Mouse (Mus musculus): ENCODE data around the gene B4galt5.

The B4galt5 gene

DNA sequence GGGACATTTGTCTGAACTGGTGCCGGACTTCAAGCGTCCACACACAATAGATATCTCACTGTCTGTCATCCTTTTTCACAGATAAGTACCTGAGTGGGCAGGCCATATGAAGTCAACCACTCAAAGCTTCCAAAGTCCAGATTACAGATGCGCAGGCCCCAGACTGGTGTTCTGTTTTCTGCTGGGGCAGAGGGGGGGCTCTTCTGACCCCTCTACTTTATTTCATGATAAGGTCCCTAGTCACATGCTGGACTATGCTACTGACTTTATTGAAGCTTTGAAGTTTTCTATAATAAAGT is 11.8 kb downstream of the B4galt5 start:
- in situ Hi-C loops (cut with MboI; ENCODE audit: low pct_unique_long_range_greater_than_20kb in 1 of 2, low sequenced_read_pairs in 2 of 2, unreplicated experiment in 1 of 2), result no loop called here

DNA sequence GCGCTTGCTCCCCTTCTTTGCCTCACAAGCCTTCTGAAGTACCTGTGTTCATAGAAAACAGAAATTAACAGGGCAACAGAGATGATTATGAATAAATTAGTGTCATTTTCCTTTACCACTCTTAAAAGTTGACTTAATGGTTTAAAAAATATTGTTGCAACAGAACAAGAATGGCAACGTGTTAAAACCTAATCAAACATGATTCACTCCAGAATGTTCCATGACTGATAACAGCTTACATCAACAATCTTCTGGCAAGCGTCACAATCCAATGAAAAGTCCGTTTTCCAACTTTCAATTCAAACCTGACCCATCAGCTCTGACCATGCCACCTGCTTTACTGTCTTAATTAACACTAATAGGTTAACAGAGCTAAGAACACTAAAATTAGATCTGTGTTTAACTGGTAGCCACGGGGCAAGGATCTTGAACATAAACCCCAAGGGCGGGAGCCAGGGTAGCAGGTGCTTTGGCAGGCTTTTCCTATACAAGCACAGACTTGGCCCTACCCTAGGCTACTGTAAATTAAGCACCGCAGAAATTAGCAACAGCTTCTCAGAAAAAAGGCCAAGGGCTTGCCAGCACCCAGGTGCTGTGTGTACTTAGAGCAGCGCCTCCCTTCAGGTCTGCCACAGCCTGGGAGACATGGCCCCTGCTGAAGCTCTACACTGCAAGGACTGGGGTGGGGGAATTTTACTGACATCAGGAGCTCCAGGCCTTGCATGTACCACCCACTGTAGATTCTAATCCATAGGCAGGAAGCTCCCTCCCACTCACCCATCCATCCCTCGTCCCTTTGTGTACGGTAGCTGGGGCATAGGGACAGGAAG is 12.4 kb downstream of the B4galt5 start:
- in situ Hi-C loops (cut with MboI; ENCODE audit: low pct_unique_long_range_greater_than_20kb in 1 of 2, low sequenced_read_pairs in 2 of 2, unreplicated experiment in 1 of 2), result no loop called here

DNA sequence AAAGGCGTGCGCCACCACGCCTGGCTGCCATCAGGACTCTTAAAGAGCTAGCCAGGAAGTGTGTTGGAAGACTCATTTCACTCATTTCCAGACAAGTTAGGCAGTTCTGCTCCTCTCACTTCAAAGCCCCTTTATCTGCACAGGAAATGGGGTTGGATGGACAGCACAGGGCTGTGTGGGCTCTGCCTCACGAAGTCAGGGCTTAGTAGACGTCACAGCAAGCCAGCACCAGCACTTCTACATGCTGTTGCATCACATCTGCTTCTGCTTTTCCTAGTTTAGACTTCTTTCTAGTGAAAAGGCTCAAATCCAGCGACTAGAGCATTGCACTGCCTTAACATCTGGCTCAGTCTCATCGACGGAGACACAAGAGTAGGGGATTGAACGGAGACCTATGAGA is 13.9 kb downstream of the B4galt5 start:
- in situ Hi-C loops (cut with MboI; ENCODE audit: low pct_unique_long_range_greater_than_20kb in 1 of 2, low sequenced_read_pairs in 2 of 2, unreplicated experiment in 1 of 2), result no loop called here

DNA sequence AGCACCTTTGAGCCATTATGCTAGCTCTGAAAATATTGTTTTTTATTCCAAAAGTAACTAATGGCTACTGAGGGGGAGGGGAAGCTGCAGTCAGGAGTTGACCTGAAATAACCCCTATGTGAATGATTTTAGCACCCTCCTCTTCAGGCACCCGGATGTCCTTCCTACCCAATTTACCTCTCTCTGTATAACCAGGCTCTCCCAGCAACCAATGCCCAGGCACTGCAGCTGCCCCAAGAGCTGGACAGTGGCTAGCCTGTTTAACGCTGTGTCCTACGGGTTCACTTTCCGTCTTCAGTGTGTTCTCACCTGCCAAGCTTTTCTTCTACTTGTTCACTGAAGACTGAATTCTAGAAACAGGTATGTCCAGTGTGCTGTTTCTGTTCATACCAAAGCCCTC is 14.7 kb downstream of the B4galt5 start:
- in situ Hi-C loops (cut with MboI; ENCODE audit: low pct_unique_long_range_greater_than_20kb in 1 of 2, low sequenced_read_pairs in 2 of 2, unreplicated experiment in 1 of 2), result no loop called here

DNA sequence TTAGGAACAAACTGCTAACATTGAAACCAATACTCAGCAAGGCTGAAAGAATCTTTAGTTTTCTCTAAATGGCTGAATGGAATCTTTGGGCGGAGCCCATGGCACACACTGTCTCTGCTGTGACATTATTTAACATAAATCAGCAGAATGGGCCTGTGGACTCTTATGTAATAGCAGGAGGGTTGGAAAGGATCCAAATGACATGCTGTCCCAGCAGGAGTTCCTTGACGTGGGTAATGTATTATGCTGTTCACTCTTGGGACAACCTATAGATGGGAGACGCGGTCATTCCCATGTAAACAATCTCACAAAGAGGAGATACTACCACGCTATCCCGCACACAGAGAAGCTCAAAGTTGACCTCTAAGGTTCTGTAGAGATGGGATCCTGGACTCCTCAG is 15.5 kb downstream of the B4galt5 start:
- in situ Hi-C loops (cut with MboI; ENCODE audit: low pct_unique_long_range_greater_than_20kb in 1 of 2, low sequenced_read_pairs in 2 of 2, unreplicated experiment in 1 of 2), result no loop called here

DNA sequence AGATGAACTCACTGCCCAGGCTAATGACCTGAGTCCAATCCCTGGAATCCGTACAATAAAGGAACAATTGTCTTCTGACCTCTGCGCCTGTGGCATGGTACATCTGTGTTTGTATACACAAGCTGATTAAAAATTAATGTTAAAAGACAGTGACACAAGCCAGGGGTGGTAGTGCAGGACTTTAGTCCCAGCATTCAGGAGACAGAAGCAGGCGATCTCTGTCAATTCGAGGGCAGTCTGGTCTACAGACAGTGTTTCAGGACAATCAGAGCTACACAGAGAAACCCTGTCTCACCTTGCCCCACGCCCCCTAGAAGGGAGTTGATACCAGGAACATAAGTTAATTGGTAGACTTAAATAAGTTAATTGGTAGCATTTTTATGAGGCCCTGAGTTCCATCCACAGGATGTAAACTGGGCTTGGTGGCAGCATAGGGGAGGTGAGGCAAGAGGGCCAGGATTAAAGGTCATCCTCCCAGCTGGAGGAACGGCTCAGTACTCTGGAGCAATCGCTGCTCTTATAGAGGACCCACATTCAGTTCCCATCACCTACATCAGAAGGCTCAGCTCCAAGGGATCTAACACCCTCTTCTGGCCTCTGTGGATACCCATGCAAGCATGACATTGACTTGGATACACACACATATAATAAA is 16.5 kb downstream of the B4galt5 start:
- in situ Hi-C loops (cut with MboI; ENCODE audit: low pct_unique_long_range_greater_than_20kb in 1 of 2, low sequenced_read_pairs in 2 of 2, unreplicated experiment in 1 of 2), result no loop called here

DNA sequence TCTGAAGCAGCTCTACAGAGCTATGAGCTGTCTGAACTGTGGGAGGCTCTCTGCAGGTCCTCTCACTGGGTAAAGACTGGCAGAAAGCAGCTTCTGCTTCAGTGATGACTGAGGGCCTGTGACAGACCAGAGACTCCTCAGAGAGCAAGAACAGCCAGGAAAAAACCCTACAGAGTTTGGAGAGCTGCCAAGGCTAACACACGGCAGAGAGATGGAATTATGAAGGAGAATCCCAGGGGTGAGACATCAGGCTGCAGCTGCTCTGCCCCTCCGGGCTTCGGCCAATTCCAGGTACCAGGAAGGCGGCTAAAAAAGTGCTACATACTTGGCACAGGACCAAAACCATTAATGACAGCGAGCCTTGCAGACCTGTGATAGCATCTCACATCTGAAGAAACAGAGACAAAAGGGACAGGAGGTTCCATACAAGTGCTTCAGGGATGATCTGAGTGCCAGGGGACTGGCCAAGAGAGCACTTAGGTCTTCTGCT is 17.5 kb downstream of the B4galt5 start:
- in situ Hi-C loops (cut with MboI; ENCODE audit: low pct_unique_long_range_greater_than_20kb in 1 of 2, low sequenced_read_pairs in 2 of 2, unreplicated experiment in 1 of 2), result no loop called here

DNA sequence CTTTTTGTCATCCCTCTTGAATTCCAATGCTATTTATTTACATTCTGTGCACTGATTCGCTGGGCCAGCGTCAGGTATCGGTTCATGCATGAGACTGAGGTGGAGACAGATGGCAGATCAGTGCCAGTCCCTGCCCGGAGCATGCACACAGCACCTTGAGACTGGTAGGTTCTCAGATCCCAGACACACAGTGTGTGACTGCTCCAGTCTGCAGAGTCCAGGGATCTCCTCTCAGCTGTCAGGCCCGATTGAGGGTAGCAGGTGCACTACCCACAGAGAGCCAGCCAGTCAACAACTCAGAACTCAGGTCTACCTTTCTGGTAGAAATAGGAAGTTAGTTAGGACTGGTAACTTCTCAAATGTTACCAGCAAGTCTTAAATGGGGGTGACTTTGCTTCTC is 18.4 kb downstream of the B4galt5 start:
- in situ Hi-C loops (cut with MboI; ENCODE audit: low pct_unique_long_range_greater_than_20kb in 1 of 2, low sequenced_read_pairs in 2 of 2, unreplicated experiment in 1 of 2), result no loop called here

DNA sequence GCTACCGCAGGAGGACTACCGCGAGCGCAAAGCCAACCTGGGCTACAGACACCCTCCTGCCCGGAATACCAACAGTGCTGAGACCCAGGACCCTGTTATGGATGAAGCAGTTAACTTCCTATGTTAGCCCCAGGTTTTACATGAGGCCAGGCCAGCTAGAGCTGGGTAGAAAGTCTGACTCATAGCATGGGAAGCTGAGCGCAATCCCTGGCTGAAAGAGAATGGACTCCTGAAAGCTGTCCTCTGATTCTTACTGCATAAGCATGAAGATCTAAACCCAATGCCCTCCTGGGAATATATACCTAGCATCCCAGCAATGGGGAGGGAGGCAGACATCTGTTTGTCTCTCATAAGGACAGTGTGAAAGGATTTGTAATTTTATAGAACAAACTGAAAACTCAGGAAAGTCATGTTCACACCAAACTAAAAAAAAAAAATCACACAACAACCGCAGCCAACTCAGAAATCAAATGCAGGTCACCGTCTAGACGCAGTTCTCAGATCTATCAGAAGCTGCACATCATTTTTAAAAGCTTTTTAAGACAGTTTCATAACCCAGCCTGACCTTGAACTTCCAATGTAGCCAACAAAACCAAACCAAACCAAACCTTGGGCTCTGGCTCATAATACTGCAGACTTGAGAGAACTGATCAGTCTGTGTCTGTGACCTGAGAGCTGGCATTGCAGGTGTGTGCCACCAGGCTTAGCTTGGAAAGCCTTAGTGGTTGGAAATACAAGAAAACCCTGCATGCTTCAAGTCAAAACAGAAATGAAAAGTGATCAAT is 19.3 kb downstream of the B4galt5 start:
- in situ Hi-C loops (cut with MboI; ENCODE audit: low pct_unique_long_range_greater_than_20kb in 1 of 2, low sequenced_read_pairs in 2 of 2, unreplicated experiment in 1 of 2), result no loop called here

DNA sequence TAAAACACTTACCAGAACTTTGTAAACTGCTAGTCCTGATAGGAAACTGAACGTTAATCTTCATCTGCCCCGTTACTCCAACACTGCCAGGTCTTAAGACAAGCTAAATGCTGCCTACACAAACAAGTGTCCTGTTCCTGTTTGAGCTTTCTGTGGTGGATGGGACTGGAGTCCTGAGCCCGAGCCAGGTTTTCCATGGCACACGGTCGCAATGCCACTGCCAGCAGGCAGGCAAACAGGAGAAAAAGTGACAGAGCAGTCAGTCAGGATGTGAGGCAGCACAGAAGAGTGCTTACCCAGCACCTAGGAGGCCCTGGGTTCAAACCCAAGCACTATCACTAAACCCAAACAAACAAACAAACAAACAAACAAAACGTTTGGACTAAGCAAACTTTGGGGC is 20.6 kb downstream of the B4galt5 start:
- in situ Hi-C loops (cut with MboI; ENCODE audit: low pct_unique_long_range_greater_than_20kb in 1 of 2, low sequenced_read_pairs in 2 of 2, unreplicated experiment in 1 of 2), result no loop called here

DNA sequence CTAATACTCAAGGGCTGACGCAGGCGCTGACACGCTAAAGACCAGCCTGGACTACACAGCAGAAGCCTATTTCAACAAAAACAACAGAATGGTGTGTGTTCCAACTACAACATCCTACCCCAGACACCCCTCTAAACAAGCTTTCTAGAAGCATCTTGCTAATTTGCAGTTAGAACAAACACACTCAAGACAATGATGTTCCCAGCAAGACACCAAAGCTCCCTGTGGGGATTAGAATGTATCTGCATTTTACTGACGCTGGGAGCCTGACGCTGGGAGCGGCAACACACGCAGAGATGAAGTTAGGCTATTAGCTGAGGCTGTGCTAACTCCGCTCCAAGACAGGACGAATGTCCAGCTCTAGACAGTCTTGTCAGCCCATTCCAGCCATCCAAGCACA is 22.4 kb downstream of the B4galt5 start:
- in situ Hi-C loops (cut with MboI; ENCODE audit: low pct_unique_long_range_greater_than_20kb in 1 of 2, low sequenced_read_pairs in 2 of 2, unreplicated experiment in 1 of 2), result no loop called here

DNA sequence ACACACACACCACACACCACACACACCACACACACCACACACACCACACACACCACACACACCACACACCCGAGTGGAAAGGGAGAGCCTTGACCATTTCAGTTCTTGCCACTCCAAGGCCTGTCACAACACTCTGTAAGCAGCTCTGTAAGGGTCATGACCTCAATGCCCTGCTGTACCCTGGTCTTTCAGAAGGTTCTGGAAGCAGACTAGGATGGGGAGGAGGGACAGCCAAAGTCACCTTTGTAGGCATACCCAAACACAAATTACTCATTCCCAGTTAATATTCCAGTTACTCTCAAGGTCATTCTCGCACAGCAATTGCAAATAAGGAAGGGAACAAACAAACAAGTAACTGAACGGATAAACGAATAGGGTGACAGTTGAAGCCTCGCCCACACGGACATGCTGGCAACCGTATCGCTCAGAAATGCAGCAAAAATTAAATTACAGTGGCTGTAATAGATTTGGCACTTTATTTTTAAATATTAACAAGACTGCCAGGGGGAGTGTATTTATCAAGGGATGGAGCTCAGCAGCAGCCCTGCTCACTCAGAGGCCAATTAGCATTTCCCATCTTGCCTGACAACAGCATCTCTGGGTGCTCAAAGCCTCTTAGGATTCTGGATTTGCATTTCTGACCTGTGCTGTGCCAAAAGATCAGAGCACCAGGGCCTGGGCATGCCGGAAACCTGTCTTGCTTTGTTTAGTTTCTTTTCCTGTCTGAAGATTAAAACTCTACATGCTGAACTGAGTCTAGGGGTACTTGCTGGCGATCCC is 24.6 kb downstream of the B4galt5 start:
- in situ Hi-C loops (cut with MboI; ENCODE audit: low pct_unique_long_range_greater_than_20kb in 1 of 2, low sequenced_read_pairs in 2 of 2, unreplicated experiment in 1 of 2), result no loop called here

DNA sequence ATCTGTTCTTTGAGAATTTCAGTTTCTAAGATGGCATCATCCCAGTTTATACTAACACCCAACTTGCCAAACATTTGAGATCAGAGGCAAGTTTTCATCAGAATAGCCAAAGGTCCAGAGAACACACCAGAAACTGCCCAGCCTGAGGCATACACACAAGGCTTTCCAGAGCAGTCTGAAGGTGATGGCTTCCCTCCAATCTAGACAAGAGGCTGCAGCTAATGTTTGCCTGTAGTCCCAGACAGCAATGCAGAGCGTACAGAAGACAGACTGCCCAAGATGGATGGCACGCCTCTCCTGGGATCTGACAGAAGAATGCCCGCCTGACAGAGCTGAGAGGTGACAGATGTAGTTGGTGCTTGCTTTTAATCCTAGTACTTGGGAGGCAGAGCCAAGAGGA is 25.9 kb downstream of the B4galt5 start:
- in situ Hi-C loops (cut with MboI; ENCODE audit: low pct_unique_long_range_greater_than_20kb in 1 of 2, low sequenced_read_pairs in 2 of 2, unreplicated experiment in 1 of 2), result no loop called here

DNA sequence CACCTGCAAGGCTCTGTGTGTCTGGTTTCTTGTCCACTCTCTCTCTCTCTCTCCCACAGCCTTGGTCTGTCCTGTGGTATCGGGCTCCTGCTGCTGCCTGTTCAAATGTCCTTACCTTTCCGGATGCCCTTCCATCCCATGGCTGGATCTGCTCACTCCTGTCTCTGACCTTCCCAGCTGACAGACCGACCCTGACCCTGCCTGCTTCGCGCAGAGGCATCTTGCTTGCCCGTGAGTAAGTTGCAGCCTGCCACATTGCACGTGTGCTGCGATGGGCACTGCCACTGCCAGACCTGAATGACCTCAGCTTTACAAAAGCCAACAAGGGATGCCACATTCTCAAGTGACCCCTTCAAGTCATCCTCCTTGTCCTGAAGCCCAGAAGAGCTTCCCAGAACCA is 27.6 kb downstream of the B4galt5 start:
- in situ Hi-C loops (cut with MboI; ENCODE audit: low pct_unique_long_range_greater_than_20kb in 1 of 2, low sequenced_read_pairs in 2 of 2, unreplicated experiment in 1 of 2), result no loop called here

DNA sequence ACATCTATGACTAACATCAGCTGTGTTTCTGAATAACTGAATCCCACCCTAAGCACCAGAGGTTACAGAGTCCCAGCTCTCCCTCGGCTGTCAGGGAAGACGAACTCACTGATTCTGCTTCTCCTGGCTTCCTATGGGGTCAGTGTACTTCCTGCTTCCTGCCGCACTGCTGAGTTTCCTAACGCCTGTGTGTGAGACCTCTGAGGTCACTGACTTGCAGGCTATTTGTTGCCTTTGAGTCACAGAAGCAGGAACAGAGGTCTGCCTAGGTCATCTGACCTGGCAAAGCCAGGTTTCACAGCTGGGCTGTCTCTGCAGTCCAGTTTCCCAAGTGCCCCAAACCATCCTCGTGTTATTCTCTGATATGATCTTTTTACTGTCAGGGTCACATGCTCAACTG is 30.0 kb downstream of the B4galt5 start:
- in situ Hi-C loops (cut with MboI; ENCODE audit: low pct_unique_long_range_greater_than_20kb in 1 of 2, low sequenced_read_pairs in 2 of 2, unreplicated experiment in 1 of 2), result no loop called here

DNA sequence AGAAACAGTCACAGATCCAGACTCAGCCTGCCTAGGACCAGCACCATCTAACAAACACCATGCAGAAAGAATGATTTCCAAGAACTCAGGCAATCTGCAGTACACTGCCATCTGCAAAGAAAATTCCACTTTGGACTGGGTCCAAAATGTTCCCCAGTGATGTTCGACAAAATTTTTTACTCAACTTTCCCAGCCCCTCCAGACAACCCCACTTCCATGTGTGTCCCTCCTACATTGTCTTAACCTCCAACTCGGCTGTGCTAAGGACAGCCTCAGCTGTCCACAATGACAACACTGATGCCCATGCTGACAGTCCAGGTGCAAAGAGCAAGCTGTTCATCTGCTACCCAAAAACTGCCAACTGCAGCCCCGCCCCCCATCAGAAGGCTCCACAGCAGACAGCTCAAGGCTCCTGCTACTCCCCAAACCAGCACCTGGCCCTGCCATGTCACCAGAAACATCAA is 32.2 kb downstream of the B4galt5 start:
- in situ Hi-C loops (cut with MboI; ENCODE audit: low pct_unique_long_range_greater_than_20kb in 1 of 2, low sequenced_read_pairs in 2 of 2, unreplicated experiment in 1 of 2), result no loop called here

DNA sequence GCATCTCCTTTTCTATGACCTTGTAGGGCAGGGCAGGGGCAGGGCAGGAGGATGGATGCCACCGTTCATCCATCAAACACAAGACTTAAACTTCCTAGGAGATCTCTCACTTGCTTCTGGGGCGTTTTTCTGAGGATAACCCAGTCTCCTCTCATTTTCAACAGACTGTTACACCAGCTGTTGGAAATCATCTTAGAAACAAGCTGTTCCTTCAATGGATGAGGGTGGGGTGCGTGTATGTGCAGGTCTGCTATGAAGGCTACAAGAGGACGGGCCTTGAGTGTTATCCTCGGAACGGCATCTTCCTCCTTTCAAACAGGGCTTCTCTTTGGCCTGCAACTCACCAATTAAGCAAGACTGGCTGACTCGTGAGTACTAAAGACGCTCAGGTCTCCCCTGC is 34.5 kb downstream of the B4galt5 start:
- in situ Hi-C loops (cut with MboI; ENCODE audit: low pct_unique_long_range_greater_than_20kb in 1 of 2, low sequenced_read_pairs in 2 of 2, unreplicated experiment in 1 of 2), result no loop called here

DNA sequence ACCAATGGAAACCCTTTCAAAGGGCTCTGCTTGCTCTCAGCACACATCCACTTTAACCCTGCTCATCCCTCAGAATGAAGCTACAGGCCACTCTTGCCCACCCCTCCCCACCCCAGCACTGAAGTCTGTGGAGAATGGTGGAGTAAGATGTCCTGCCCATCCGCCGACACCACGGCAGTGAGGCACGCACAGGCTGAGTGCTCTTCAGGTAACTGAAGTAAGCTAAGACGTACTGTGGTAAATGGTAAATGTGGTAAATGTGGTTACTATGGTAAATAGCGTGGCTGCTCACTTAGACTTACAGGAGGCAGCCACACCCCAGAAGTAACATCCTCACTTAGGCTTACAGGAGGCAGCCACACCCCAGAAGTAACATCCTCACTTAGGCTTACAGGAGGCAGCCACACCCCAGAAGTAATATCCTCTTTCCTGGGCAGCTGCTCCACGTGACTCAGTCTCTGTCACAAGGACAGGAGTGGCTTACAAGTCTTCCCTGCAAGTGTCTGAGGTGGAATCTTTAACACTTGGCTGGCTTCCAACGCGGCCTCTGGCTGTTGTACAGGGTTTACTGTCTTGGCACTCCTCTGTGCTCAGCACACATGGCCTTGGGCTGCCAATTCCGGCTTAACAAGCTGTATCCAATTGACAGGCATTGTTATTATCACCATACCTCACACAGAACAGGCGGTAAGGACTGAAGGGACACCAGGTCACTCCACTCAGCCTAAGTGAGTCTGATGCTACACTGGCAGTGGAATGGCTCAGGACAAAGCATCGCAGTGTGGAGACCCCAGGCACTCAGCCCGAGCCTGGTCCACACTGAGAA is 35.3 kb downstream of the B4galt5 start:
- in situ Hi-C loops (cut with MboI; ENCODE audit: low pct_unique_long_range_greater_than_20kb in 1 of 2, low sequenced_read_pairs in 2 of 2, unreplicated experiment in 1 of 2), result no loop called here
